Mouse (Mus musculus) olfactory bulb, adult 2 months (tissue): ENCODE results near the gene Rnf103. TPM values are rescaled to one million over a fixed set of nuclear protein-coding genes. Genes with fewer than 3 reads are reported as not detected.

ENCODE experiments used
- H3K27ac ChIP-seq: fragments of 200-500 bp; 2 replicates; pipeline ENCODE4 v1.5.1; 2012; ENCODE audit warnings: low read depth, low read length; ENCODE audit not compliant: insufficient read depth
- H3K4me1 ChIP-seq: fragments of 200-500 bp; 2 replicates; pipeline ENCODE4 v1.6.1; 2012; ENCODE audit warnings: low read length; ENCODE audit not compliant: control insufficient read depth, insufficient read depth
- H3K4me3 ChIP-seq: fragments of 200-500 bp; 2 replicates; pipeline ENCODE4 v1.5.1; 2012; ENCODE audit warnings: mild to moderate bottlenecking, low read depth, low read length, moderate library complexity; ENCODE audit not compliant: insufficient read depth
- CTCF ChIP-seq: fragments of 200-500 bp; IDR thresholded peaks from 2 replicates; pipeline ENCODE4 v1.5.1; 2012; ENCODE audit warnings: low read depth, mild to moderate bottlenecking, low read length, moderate library complexity; ENCODE audit not compliant: insufficient read depth
- POLR2A ChIP-seq: fragments of 200-500 bp; IDR thresholded peaks from 2 replicates; pipeline ENCODE4 v1.6.1; 2012; ENCODE audit warnings: mild to moderate bottlenecking, low read depth, low read length, moderate library complexity; ENCODE audit not compliant: insufficient read depth
- WGBS: fragments of 180-500 bp; shearing (Covaris S2); methylation state at CpG from one replicate; pipeline ENCODE4 v1.1.7; 2018; 5-methylcytosine and 5-hydroxymethylcytosine counted together
- polyA plus RNA-seq: library from polyadenylated mRNA; stranded (reverse); fragments of >200 nt; gene quantifications from 2 replicates; pipeline ENCODE4 v1.2.4, GENCODE M21; 2012; ENCODE audit warnings: low replicate concordance; ENCODE audit not compliant: missing spikeins, insufficient read depth, insufficient read length

The Rnf103 gene
- polyA plus RNA-seq, 1 experiment, result not detected

- Histone ChIP-seq H3K4me1 (no peaks in the 10 kb centered on the region), H3K4me3 (no peak overlapping the region), H3K27ac (no peak overlapping the region)
- WGBS, result 81% methylated on average over 4 of the region's 4 CpGs
- no peak for TF ChIP-seq POLR2A
- TF ChIP-seq CTCF, result no peak
Measured at GRCm38 (mm10) chr6:71504091-71504490, 10.4 kb downstream of the Rnf103 start.

- H3K27ac ChIP-seq, result no peak overlapping the region
- TF ChIP-seq CTCF, result no peak
- TF ChIP-seq POLR2A, result no peak
Measured at GRCm38 (mm10) chr6:71505671-71506070, 12.0 kb downstream of the Rnf103 start.

DNA sequence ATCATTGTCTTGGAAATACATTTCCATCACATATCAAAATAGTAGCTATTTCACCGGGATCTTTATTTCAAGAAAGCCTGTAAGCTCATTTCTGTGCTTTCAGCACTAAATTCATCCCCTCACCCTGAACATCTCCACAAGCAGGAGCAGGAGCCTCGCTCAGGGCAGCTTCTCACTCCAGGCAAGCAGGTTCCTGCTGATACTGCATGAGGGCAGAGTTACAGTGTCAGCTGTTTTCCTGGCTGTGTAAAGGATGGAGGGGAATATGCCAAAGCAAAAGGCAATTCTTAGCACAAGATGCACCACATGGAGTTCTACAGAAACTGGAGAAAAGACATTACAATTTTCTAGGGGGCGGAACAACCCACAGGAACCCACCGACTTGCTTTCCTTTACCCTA lies 25.8 kb downstream of the Rnf103 start:
- Histone ChIP-seq H3K4me3 (no peak overlapping the region), H3K4me1 (no peaks in the 10 kb centered on the region), H3K27ac (no peak overlapping the region)
- no peak for TF ChIP-seq CTCF
- TF ChIP-seq POLR2A, result no peak
- WGBS, result 82% methylated on average over 4 of the region's 4 CpGs

More at GRCm38 (mm10) chr6:71505671-71506070, 12.0 kb downstream of the Rnf103 start:
- H3K4me1 ChIP-seq, result no peaks in the 10 kb centered on the region
- WGBS, result 94% methylated on average over 2 of the region's 2 CpGs
- no peak overlapping the region for H3K4me3 ChIP-seq

GRCm38 (mm10) chr6:71525556-71525955 lies 31.9 kb downstream of the Rnf103 start:
- H3K27ac ChIP-seq, result no peak overlapping the region
- H3K4me3 ChIP-seq, result no peak overlapping the region
- H3K4me1 ChIP-seq, result no peaks in the 10 kb centered on the region
- no peak for TF ChIP-seq POLR2A
- TF ChIP-seq CTCF, result no peak
- WGBS, result 58% methylated on average over 3 of the region's 3 CpGs

DNA sequence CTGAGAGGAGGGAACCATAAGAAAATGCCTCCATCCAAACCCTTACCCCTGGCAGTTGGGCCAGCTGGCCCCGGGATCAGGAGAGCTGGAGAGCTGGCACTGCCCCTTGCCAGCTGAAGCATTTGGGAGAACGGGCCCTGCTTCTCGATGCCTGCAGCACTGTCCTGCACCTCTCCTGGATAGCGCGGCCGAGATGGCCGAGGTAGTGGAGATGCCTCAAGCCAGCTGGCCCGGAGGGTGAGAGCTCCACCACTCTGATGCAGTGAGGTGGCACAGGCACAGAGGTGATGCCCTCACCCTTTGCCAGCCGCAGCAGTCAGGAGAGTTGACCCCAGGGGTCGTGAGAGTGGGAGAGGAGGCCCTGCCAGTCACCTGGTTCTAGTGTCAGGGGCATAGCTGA lies 33.4 kb downstream of the Rnf103 start:
- TF ChIP-seq POLR2A (no peak), CTCF (no peak)
- Histone ChIP-seq H3K27ac (no peak overlapping the region), H3K4me1 (no peaks in the 10 kb centered on the region), H3K4me3 (no peak overlapping the region)
- 82% methylated on average over 10 of the region's 10 CpGs for WGBS

GRCm38 (mm10) chr6:71527826-71528225 lies 34.1 kb downstream of the Rnf103 start:
- H3K4me1 ChIP-seq, result no peaks in the 10 kb centered on the region
- TF ChIP-seq CTCF (no peak), POLR2A (no peak)
- H3K4me3 ChIP-seq, result no peak overlapping the region
- 89% methylated on average over 9 of the region's 9 CpGs for WGBS
- H3K27ac ChIP-seq, result no peak overlapping the region

- no peak overlapping the region for H3K27ac ChIP-seq
- 90% methylated on average over 8 of the region's 8 CpGs for WGBS
- no peak overlapping the region for H3K4me3 ChIP-seq
- TF ChIP-seq CTCF, result no peak
- no peak for TF ChIP-seq POLR2A
- no peaks in the 10 kb centered on the region for H3K4me1 ChIP-seq
Measured at GRCm38 (mm10) chr6:71530176-71530575, 36.5 kb downstream of the Rnf103 start.

- Histone ChIP-seq H3K4me1 (no peaks in the 10 kb centered on the region), H3K4me3 (no peak overlapping the region), H3K27ac (no peak overlapping the region)
- TF ChIP-seq POLR2A (no peak), CTCF (no peak)
Measured at GRCm38 (mm10) chr6:71537286-71537685, 43.6 kb downstream of the Rnf103 start.

DNA sequence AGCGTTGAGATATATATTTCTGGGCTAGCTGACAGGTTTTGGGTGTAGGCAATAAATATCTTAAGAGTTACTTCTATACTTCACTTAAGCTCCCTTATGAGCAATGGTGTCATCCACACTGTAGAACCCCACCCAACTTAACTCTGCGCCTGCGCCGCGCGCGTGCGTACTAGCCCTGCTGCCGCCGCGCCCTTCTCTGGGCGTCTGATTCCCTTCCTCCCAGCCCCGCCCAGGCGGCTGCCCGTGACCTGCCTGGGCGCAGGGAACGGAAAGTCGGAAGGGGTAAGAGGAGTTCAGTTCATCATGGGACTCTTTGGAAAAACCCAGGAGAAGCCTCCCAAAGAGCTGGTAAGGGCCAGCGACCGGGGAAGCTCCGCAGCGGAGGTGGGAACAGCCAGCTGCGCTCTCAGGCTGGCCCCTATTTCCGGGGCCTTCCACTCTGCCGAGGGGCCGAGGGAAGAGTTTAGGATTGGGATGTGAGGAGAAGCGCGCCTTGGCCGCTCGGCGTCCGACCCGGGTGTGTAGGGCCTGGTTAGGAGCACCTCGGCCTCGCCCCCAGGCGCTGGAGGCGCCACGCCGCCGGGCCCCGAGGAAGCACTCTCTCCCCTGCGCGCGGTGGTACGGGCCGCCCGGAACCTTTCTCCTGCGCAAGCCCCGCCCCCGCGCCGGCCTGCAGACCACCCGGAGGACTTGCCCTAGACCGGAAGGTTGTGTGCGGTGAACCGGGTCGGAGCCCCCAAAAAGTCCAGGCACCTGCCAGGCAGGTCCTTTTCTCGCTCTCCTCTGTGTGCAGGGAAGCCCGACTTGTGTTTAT lies 50.2 kb downstream of the Rnf103 start, which contains the start of gene Chmp3:
Gene Chmp3, plus strand, starts transcription at position 112 of the 814 bp plus-strand sequence.
- Histone ChIP-seq H3K4me3 (peak within 1 kb of the TSS; percentile 63), H3K27ac (peak within 1 kb of the TSS; percentile 91), H3K4me1 (peaks cover 3% of the 10 kb centered on the region; the same call in 1 of the 2 replicates)
- peak; percentile 64; the same call in 1 of the 2 replicates for TF ChIP-seq POLR2A
- no peak for TF ChIP-seq CTCF
- WGBS, result under 1% methylated on average over 59 of the region's 59 CpGs

- TF ChIP-seq CTCF, result no peak
- no peak for TF ChIP-seq POLR2A
- no peak overlapping the region for H3K27ac ChIP-seq
- no peak overlapping the region for H3K4me3 ChIP-seq
- no peaks in the 10 kb centered on the region for H3K4me1 ChIP-seq
- 79% methylated on average over 2 of the region's 2 CpGs for WGBS
Measured at GRCm38 (mm10) chr6:71555507-71555951, 61.8 kb downstream of the Rnf103 start.
